Mouse (Mus musculus) E14TG2a.4 (cell line): ENCODE measurements at regions not wholly inside any gene's neighbourhood (a gene's known extent, or its start where the extent isn't known, plus 50 kb on each side); places are given as distances from the start of the nearest gene placed in this dataset.

Experiments used
- H3K27me3 ChIP-seq: 2 replicates; pipeline ENCODE4 v1.6.1; 2014; ENCODE audit warnings: low read length, control low read depth; ENCODE audit not compliant: insufficient read depth
- H3K36me3 ChIP-seq: 2 replicates; pipeline ENCODE4 v1.6.1; 2014; ENCODE audit warnings: low read length, control low read depth; ENCODE audit not compliant: insufficient read depth
- H3K4me1 ChIP-seq: replicated peaks from 2 replicates; pipeline ENCODE4 v1.6.1; 2014; ENCODE audit warnings: low read depth, low read length, control low read depth
- H3K4me3 ChIP-seq: replicated peaks from 2 replicates; pipeline ENCODE4 v1.5.1; 2014; ENCODE audit warnings: mild to moderate bottlenecking, low read length
- H3K9me3 ChIP-seq: 2 replicates; pipeline ENCODE4 v1.6.1; 2014; ENCODE audit warnings: low read length, control low read depth
- CTCF ChIP-seq: conservative IDR thresholded peaks from 2 replicates; pipeline ENCODE4 v1.5.1; 2014; ENCODE audit warnings: low read length
- NANOG ChIP-seq: IDR thresholded peaks from 2 replicates; pipeline ENCODE4 v1.6.1; 2014; ENCODE audit warnings: borderline replicate concordance, low read length, mixed read lengths
- POU5F1 ChIP-seq: IDR thresholded peaks from 2 replicates; pipeline ENCODE4 v1.6.1; 2014; ENCODE audit warnings: low read length, borderline replicate concordance

DNA sequence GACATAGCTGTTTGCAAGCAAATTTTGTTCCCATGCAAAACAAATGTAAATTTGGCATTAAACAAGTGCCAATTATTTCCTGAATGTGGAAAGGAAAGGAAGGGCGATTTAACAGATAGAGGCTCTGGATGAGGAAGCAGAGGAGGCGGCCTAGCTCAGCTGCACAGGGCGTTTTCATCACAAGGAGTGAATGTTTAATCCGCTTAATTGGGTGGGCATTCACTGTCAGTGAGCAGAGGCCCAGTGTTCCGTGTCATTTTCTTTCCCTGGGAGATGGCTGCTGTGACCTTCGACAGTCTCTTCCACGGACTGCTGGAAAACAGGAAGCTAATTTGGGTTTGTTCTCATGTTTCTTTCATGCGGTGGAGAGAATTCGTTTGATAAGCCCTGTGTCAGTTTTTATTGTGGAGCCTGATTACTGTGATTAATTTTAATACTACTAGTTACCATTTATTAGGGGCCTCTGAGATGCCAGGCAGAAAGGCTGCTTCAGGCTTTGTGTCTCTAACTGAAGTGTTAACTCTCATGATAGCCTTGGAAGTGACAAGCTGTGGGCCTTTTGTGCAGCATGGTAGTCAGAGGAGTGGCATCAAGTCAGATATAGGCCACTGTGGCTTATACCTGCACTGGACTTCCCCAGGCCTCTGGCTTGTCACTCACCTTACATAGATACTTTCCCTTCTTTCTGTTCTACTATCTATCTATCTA, 700.6 kb upstream of the Tmpo start:
- Histone ChIP-seq H3K4me1 (no peaks in the 10 kb centered on the region), H3K27me3 (no peaks in the 10 kb centered on the region)
- TF ChIP-seq POU5F1 = no peak
- TF ChIP-seq CTCF = no peak
- TF ChIP-seq NANOG = no peak

GRCm38 (mm10) chr10:91875450-91875849, 694.3 kb upstream of the Tmpo start:
- H3K9me3 ChIP-seq = peaks cover 11% of the 10 kb centered on the region; the same call in 1 of the 2 replicates
- H3K4me3 ChIP-seq = no peak overlapping the region
- no peaks in the 10 kb centered on the region for H3K27me3 ChIP-seq
- no peaks in the 10 kb centered on the region for H3K4me1 ChIP-seq
- H3K36me3 ChIP-seq = no peaks in the 10 kb centered on the region
- TF ChIP-seq POU5F1 = no peak
- no peak for TF ChIP-seq CTCF
- no peak for TF ChIP-seq NANOG

More for the DNA sequence above, 700.6 kb upstream of the Tmpo start:
- H3K36me3 ChIP-seq = no peaks in the 10 kb centered on the region
- no peak overlapping the region for H3K4me3 ChIP-seq
- no peaks in the 10 kb centered on the region for H3K9me3 ChIP-seq

DNA sequence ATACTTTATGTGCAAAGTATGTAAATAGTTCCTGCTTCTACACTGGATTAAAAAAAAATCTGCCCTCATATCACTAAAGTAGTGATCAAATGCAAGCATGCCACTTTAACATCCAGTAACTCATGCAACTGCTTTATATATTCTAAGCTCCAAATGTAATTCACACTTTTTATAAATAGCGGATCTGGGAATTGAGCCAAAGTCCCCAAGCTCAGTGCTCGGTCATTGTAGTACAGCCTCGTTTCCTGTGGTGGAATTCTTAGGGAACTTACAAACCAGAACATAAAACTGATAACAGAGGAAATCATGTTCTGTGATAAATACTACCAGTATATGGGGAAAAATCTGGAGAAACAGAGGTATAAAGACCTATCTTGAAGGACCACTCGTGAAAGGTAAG, 690.1 kb upstream of the Tmpo start:
- no peak for TF ChIP-seq CTCF
- TF ChIP-seq NANOG = no peak
- no peak for TF ChIP-seq POU5F1
- Histone ChIP-seq H3K27me3 (no peaks in the 10 kb centered on the region), H3K4me1 (no peaks in the 10 kb centered on the region), H3K36me3 (no peaks in the 10 kb centered on the region), H3K9me3 (peaks cover 11% of the 10 kb centered on the region; the same call in 1 of the 2 replicates), H3K4me3 (no peak overlapping the region)

DNA sequence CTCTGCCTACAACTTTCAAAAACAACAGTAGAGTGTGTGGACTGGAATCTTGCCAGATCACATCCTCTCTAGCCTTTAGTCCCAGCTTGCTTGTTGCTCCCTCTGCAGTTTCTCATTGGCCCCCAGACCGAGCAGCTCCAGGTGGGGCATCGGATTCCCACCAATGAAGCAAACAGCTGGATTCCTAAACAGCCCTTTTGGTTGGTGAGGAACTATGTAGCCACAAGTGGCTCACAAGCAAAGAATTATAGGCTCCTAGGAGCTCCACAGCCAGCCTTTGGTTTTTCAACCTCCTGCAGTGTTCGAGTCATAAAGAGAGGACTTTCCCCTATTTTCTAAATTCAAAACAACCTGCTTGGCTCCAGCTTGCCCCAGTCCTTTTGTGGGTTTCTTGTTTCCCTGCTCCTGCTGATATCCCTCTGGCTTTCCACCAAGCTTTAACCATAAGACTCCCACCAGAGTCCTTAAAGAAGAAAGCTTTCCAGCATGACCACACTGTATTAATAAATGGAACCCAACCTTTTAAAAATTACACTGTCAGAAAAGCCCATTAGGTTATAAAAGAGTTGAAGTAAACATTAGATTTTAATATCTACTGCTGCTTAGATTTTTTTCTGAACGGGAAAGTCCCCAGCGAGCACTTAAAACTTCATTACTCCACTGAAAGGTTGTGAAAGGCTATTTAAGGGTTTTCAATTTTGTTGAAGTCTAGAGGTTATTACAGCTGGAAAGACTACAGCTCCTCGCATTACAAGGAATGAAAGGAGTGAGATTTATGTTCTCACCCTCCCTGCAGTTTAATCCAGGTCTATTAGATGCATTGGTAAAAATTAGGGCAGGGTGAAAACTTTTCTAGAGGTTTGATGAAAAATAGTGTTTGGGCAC, 677.8 kb upstream of the Tmpo start:
- no peak for TF ChIP-seq NANOG
- no peak for TF ChIP-seq POU5F1
- no peak for TF ChIP-seq CTCF
- H3K36me3 ChIP-seq = no peaks in the 10 kb centered on the region
- H3K9me3 ChIP-seq = no peaks in the 10 kb centered on the region
- no peaks in the 10 kb centered on the region for H3K27me3 ChIP-seq
- H3K4me1 ChIP-seq = no peaks in the 10 kb centered on the region
- no peak overlapping the region for H3K4me3 ChIP-seq

DNA sequence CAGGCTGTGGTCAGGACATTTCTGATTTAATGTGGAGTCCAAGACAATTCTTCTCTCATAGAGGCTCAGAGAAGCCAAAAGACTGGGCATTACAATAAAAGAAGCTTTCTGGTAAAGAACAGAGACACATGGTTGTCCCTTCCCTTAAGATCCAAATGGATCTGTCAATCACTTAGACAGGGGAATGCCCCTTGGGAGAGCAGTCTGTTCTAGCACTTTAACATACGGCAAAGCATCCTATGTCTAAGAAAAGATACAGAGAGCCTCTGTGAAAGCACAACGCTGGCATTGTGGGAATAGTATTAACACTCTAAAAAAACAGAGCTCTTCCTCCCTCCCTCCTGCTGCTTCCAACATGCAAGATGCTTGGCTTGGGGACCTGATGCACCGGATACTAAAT, 646.0 kb upstream of the Tmpo start:
- Histone ChIP-seq H3K4me3 (no peak overlapping the region), H3K4me1 (no peaks in the 10 kb centered on the region), H3K27me3 (no peaks in the 10 kb centered on the region), H3K9me3 (no peaks in the 10 kb centered on the region), H3K36me3 (no peaks in the 10 kb centered on the region)
- TF ChIP-seq CTCF (no peak), POU5F1 (no peak), NANOG (no peak)

DNA sequence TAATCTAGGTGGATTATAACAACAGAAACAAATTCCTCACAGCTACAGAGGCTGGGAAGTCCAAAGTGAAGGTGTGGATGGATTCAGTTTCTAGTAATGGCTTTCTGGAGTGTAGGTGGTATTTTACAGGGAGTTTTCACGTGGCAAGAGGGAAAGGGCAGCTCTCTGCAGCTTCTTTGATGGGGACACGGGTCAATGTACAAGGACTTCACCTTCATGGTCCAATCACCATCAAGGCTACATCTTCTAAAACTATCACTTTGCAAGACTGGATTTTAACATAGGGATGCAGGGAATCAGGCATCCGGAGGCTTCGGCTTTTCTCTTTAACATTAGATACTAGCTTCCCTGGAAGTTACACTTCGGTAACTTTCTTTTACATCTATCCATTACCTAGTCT, 642.4 kb upstream of the Tmpo start:
- no peaks in the 10 kb centered on the region for H3K36me3 ChIP-seq
- H3K4me1 ChIP-seq = no peaks in the 10 kb centered on the region
- peaks cover 13% of the 10 kb centered on the region for H3K9me3 ChIP-seq
- no peaks in the 10 kb centered on the region for H3K27me3 ChIP-seq
- no peak overlapping the region for H3K4me3 ChIP-seq
- no peak for TF ChIP-seq POU5F1
- TF ChIP-seq NANOG = no peak
- no peak for TF ChIP-seq CTCF

- no peaks in the 10 kb centered on the region for H3K9me3 ChIP-seq
- no peaks in the 10 kb centered on the region for H3K4me1 ChIP-seq
- no peaks in the 10 kb centered on the region for H3K36me3 ChIP-seq
- no peak for TF ChIP-seq NANOG
- H3K4me3 ChIP-seq = no peak overlapping the region
- no peaks in the 10 kb centered on the region for H3K27me3 ChIP-seq
Observed at GRCm38 (mm10) chr10:91804870-91805269, 623.8 kb upstream of the Tmpo start.
